Mouse (Mus musculus) heart, adult 2 months (tissue): ENCODE results near the gene Ankrd13d.

Experiments used
- CTCF ChIP-seq: fragments of 200-600 bp; IDR thresholded peaks from 2 replicates; pipeline ENCODE4 v1.8.1; 2022; ENCODE audit warnings: antibody characterized with exemption, mild to moderate bottlenecking, moderate library complexity
- EP300 ChIP-seq: fragments of 200-500 bp; IDR thresholded peaks from 2 replicates; pipeline ENCODE4 v1.6.1; 2011; ENCODE audit warnings: low read depth, low read length, control low read depth; ENCODE audit not compliant: insufficient read depth
- POLR2A ChIP-seq: fragments of 200-500 bp; IDR thresholded peaks from 2 replicates; pipeline ENCODE4 v1.6.1; 2011; ENCODE audit warnings: mild to moderate bottlenecking, low read depth, low read length, control low read depth; ENCODE audit not compliant: insufficient read depth

DNA sequence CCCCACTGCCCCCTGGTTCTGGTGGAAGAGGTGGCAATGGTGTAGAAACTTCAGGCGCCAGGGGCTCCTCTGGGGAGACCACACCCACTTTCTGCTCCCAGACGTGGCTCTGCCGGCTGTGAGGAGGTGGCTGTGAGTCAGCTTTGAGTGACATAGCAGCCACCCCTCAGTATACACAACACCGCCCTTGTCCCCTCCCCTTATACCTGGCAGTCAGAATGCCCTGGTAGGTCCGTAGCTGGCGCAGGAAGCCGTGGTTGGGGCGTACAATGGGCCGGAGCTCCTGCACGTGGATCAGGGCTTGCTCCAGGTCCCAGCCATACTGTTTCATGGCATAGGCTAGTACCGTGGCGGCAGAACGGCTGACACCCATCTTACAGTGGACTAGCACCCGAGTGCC is 19.2 kb downstream of the Ankrd13d start:
- no peak for TF ChIP-seq CTCF
- TF ChIP-seq POLR2A, result no peak
- no peak for TF ChIP-seq EP300
